Mouse (Mus musculus): ENCODE measurements around the gene Trib3. TPM values are rescaled to one million over a fixed set of nuclear protein-coding genes. Genes with fewer than 3 reads are reported as not detected.
"Not testable (repeated sequence)": the region's sequence is repeated elsewhere in the genome, so short reads cannot be mapped to it uniquely, and the experiment has no call there.

The Trib3 gene
- total RNA-seq (2021), result under 1 TPM in 1 of 2 experiments, not detected in 1; 0.69 TPM
- long read RNA-seq, partial matches to known transcripts, result 0 of 1 reads
- long read RNA-seq, other reads (novel, unspliced or antisense), result 0 of 1 reads

DNA sequence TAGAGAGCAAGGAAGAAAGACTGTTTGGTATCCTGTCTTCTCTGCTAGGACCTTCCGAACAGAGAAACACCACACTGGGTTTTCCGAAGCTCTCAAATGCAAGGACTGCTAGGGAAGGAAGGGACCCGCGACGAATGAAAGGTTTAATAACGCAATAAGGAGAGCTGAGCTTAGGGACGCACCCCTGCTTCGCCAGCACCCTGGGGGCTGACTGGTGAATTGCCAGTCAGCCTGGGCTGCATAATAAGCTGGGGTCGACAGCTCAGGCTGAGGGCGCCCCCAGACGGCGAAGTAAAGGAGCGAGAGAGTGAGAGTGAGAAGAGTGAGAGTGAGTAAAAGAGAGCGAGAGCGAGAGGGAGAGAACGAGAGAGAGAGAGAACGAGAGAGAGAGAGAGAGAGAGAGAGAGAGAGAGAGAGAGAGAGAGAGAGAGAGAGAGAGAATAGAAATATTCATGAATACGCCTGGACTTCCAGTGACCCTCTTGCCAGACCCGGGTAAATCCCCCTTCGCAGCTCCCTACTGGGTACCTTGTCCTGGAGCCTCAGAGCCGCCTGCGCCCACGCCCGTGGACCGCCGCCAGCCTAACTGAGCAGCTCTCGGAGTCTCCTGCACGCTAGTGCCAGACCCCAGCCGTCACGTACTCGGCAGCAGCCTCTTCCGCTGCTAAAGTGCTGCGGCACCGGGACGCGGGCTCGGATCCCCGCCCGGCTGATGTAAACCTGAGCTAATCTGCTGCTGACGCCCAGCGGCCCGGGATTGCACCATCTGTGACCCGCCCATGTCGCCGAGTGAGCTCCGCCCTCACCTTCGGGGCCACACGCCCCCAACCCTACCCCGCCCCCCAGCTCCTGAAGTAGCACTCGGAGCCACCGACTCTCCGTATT, at the start of gene Trib3:
Gene Trib3, minus strand, starts transcription at position 704 of the 885 bp plus-strand sequence.
- DNase-seq (ENCODE audit: low spot score in 2 of 2), result peak; percentile 43 to 70

DNA sequence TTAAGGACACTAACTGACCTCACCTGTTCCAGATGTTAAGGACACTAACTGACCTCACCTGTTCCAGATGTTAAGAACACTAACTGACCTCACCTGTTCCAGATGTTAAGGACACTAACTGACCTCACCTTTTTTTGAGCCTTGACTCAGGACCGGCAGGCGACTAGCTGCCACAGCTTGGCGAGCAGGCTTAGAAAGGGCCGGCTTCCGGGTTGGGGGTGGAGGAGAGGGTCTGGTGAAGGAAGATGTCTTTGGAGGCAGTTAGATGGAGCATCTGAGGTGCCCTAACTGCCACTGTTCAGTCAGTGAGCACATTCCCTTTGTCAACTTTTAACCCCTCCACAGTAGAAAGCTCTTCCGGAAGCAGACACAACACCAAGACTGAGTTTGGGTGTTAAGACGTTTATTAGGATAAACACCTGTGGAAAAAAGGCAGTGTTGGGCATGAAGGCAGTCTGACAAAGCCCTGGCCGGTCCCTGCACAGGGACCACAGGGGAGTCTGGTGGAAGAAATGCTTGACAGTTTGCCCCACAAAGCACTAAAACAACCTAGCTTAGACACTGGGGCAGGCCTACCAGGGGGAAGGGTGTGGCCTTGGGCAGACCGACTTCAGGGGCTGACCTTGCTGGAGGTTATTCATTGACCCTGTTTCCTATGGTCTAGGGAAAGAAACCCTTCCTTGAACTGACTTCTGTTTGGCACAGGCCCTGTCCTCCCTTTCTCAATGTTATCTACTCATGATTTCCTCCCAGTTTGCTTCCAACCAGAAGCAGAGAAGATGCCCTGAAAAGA, 49.6 kb upstream of the Trib3 start:
- no peak for DNase-seq (ENCODE audit: low spot score in 2 of 2)

GRCm38 (mm10) chr2:152392786-152393185, 49.0 kb upstream of the Trib3 start:
- DNase-seq (ENCODE audit: low spot score in 2 of 2), result peak in 1 of 2 experiments; percentile 65

DNA sequence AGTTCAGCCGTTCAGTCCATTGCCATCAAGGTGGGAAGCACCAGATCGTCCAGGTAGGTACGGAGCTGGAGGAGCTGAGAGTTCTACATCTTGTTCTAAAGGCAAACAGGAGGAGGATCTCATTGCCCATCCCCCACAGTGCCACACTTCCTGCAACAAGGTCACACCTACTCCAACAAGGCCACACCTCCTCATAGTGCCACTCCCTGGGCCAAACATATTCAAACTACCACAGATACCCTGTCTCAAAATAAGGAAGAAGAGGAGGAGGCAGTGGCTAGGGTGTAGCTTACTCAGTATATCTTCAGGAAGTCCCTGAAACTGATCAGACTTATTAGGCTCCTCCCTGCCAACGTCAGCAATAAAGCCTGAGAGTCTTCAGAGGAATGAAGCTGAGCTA, 40.4 kb upstream of the Trib3 start:
- no peak for DNase-seq (ENCODE audit: low spot score in 2 of 2)

DNA sequence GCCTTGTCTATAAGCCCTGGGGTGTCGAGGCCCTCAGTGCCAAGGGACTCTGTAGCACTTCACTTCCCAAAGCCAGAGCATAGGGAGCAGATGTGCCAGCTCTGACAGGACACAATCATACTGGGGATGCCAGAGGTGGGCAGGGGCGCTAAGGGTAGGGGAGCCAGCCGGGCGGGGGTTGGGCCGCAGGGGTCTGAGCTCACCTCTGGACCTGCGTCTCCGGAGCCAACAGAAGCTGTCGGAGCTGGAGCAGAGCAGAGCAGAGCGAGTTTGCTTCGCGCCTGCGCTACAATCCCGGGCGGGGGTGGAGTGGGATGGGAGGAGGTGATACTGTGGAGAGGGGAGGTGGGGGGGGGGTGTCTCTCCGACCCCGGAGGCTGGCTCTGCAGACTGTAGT, 32.5 kb upstream of the Trib3 start, which contains the start of gene Nrsn2:
Gene Nrsn2, minus strand, starts transcription at position 294 of the 397 bp plus-strand sequence.
- peak; percentile 51 to 58 for DNase-seq (ENCODE audit: low spot score in 2 of 2)

DNA sequence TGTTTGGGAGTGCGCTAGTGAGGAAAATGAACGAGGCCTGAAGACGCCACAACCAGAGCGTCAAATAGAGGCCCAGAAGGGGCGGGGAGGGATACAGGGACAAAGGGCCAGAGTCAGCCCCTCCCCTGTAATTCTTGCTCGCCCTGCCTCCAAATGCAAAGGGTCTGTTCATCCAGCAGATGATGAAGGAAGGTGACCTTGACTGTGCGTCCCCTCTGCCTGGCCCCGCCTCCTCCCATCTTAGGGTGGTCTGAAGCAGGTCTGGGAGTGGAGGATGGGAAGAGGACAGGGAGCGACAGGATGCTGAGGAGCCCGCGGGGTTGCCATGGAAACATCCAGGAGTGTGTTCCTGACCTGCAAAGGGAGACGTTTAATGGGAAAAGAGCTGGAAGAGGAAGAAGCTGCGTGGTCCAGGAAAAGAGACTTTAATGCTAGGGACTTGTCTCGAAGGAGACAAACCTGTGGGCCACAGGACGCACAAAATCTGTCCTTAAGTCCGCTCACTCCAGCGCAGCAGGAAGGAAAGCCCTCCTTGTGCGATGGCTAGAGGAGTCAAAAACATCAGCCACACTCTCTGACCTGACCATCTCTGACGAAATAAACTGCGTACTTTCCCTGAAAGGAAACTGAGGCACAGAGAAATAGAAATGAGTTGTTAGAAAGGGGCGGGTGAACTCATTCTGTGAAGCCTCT, 32.0 kb upstream of the Trib3 start:
- DNase-seq (ENCODE audit: low spot score in 2 of 2), result peak; percentile 24 to 50

DNA sequence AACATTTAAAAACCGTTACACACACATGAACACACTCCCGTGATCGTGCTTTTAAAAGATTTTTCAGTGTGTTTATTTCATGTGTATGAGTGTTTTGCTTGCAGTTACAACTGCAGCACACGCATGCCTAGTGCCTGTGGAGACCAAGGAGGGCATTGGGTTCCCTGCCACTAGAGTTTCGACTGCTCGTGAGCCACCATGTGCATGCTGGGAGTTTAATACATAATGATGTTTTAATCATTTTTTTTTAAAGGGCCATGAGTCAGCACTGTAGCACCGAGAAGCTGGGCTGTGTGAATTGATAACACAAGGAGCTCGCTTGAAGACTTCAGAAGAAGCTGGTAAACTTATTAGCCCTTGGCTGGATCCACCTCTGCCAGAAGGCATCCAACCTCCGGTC, 29.7 kb upstream of the Trib3 start:
- no peak for DNase-seq (ENCODE audit: low spot score in 2 of 2)

GRCm38 (mm10) chr2:152372661-152373060, 28.8 kb upstream of the Trib3 start:
- no peak for DNase-seq (ENCODE audit: low spot score in 2 of 2)

GRCm38 (mm10) chr2:152372104-152372503, 28.3 kb upstream of the Trib3 start:
- DNase-seq (ENCODE audit: low spot score in 2 of 2), result no peak

DNA sequence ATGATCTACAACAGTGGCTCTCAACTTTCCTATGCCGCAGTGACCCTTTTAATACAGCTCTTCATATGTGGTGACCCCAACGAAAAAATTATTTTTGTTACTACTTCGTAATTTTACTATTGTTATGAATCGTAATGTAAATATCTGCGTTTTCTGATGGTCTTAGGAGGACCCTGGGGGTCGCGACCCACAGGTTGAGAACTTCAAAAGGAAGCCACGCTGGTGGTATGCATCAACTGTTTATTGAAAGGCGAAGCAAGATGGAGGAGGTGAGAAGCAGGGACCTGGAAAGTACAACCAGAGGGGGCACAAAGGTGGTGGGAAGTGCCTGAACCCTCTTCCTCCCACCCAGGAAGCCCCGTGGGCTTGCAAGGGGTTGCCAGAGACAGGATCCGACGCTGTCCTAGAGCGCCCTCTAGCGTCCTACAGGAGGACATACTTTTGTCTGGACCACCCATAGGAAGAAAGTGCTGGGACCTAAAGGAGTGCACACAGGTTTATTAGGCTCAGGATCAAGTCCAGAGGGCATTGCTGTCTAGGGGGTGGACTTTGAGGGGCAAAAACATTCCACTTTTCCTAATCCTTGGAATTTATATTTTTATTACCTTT, 24.8 kb upstream of the Trib3 start:
- peak in 1 of 2 experiments; percentile 50 for DNase-seq (ENCODE audit: low spot score in 2 of 2)

DNA sequence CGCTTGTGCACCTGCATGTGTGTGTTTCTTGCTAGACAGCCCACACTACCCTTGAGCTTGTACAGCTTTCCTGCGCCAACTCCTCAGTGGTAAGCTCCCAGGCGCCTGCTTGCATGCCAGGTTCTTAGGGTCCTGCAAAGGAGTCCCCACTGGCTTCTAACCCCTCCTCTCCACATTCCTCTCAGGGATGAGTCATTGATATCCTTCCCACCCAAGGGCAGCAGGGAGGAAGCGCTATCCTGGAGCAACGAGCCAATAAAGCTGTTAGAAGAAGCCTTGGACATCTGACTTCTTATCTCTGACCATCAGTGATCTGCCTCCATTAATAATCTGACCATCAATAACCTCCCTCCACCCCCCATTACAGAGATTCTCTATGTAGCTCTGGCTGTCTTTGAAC, 24.1 kb upstream of the Trib3 start:
- no peak for DNase-seq (ENCODE audit: low spot score in 2 of 2)

- peak; percentile 48 to 73 for DNase-seq (ENCODE audit: low spot score in 2 of 2)
Observed at GRCm38 (mm10) chr2:152363245-152364147, 19.7 kb upstream of the Trib3 start.

GRCm38 (mm10) chr2:152361193-152361592, 17.4 kb upstream of the Trib3 start:
- DNase-seq (ENCODE audit: low spot score in 2 of 2), result no peak

GRCm38 (mm10) chr2:152360271-152360775, 16.5 kb upstream of the Trib3 start:
- no peak for DNase-seq (ENCODE audit: low spot score in 2 of 2)

DNA sequence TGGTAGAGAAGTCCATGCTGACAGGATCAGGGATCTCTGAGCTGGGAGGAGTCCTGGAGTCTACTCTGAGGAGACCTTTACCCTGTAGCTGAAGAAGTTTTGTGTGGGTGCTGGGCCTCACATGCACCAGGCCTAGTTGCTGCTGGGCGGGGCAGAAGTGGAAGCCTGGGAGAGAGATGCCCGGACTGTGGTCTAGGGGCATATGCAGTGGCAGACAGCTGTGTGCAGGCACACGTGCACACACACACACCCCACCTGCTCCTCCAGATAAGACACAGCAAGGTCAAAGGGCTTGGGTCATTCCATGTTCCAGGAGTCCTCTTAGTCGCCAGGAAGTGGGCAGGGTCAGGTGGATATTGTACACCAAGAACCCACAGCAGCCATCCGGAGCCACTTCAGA, 15.8 kb upstream of the Trib3 start:
- DNase-seq (ENCODE audit: low spot score in 2 of 2), result no peak

GRCm38 (mm10) chr2:152358977-152359376, 15.1 kb upstream of the Trib3 start:
- DNase-seq (ENCODE audit: low spot score in 2 of 2), result not testable (repeated sequence)

GRCm38 (mm10) chr2:152357254-152357653, 13.4 kb upstream of the Trib3 start:
- no peak for DNase-seq (ENCODE audit: low spot score in 2 of 2)

- DNase-seq (ENCODE audit: low spot score in 2 of 2), result no peak
Observed at GRCm38 (mm10) chr2:152349842-152350540, 6.2 kb upstream of the Trib3 start.

DNA sequence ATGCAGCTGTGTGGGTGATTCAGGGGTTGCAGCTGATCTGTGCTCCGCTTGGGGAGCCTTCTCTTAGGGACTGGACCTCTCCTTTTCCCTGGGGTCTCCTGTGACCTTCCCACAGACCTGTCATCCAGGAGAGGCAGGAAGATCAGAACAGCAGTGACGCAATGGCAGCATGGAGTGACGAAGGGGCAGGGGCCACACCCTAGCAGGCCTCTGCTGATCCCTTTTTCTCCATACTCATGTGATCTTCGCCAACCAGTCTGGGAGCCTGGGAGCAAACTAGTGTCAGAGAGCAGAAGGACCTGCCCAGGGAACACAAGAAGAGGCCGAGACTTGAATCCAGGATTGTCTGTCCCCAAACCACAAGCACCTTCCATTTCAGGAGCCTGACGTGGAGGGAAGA, 5.4 kb upstream of the Trib3 start:
- no peak for DNase-seq (ENCODE audit: low spot score in 2 of 2)
